Mouse (Mus musculus) adrenal gland, adult 2 months (tissue): ENCODE measurements around the gene Apaf1. TPM values are rescaled to one million over a fixed set of nuclear protein-coding genes. Genes with fewer than 3 reads are reported as not detected.

ENCODE experiments used
- DNase-seq: peaks from one replicate; pipeline ENCODE4 v3.0.0; 2021
- polyA plus RNA-seq: library from polyadenylated mRNA; depleted of rRNA; stranded (reverse); fragments of >200 nt; gene quantifications from 2 replicates; pipeline ENCODE4 v1.2.3, GENCODE M21; 2012; rRNA removed
- total RNA-seq, 2 experiments: library from RNA; stranded (reverse); gene quantifications; 2 replicates each; pipeline ENCODE4 v1.2.3; 2021

Gene Apaf1
- total and polyA plus RNA-seq, 3 experiments = 2.9 to 8.3 (median 3.5) TPM

GRCm38 (mm10) chr10:90974491-90974890 is 108.1 kb downstream of the Apaf1 start:
- DNase-seq = no peak

GRCm38 (mm10) chr10:90974084-90974483 is 108.5 kb downstream of the Apaf1 start:
- DNase-seq = no peak

- no peak for DNase-seq
These were observed 112.0 kb downstream of the Apaf1 start for GRCm38 (mm10) chr10:90970560-90970959.

GRCm38 (mm10) chr10:90969355-90970174 is 113.0 kb downstream of the Apaf1 start:
- DNase-seq = peak; percentile 33

GRCm38 (mm10) chr10:90968247-90968646 is 114.3 kb downstream of the Apaf1 start:
- no peak for DNase-seq

- DNase-seq = no peak
These were observed 115.7 kb downstream of the Apaf1 start for GRCm38 (mm10) chr10:90966821-90967220.

- DNase-seq = peak; percentile 34
These were observed 116.8 kb downstream of the Apaf1 start for GRCm38 (mm10) chr10:90965671-90966315.

GRCm38 (mm10) chr10:90964511-90964910 is 118.1 kb downstream of the Apaf1 start:
- no peak for DNase-seq

- no peak for DNase-seq
These were observed 122.2 kb downstream of the Apaf1 start for GRCm38 (mm10) chr10:90960374-90960773.

- no peak for DNase-seq
These were observed 128.7 kb downstream of the Apaf1 start for GRCm38 (mm10) chr10:90953821-90954220.

GRCm38 (mm10) chr10:90953103-90953709 is 129.4 kb downstream of the Apaf1 start:
- DNase-seq = no peak

GRCm38 (mm10) chr10:90947608-90948373 is 134.8 kb downstream of the Apaf1 start:
- no peak for DNase-seq

- no peak for DNase-seq
These were observed 135.5 kb downstream of the Apaf1 start for GRCm38 (mm10) chr10:90947043-90947442.

GRCm38 (mm10) chr10:90942001-90942700 is 140.4 kb downstream of the Apaf1 start:
- no peak for DNase-seq

- no peak for DNase-seq
These were observed 141.7 kb downstream of the Apaf1 start for GRCm38 (mm10) chr10:90940521-90941520.

Other genes starting within 250 kb of the Apaf1 start
- gene Ikbip, start 170 bp upstream of the Apaf1 start, total RNA-seq = 10 to 100 TPM; 33.1 to 43.7 TPM
- gene Ikbip, start 170 bp upstream of the Apaf1 start, polyA plus RNA-seq = 1.2 and 2.2 TPM in 2 replicates
- gene Slc25a3, start 41.3 kb upstream of the Apaf1 start, total RNA-seq = 1,000 to 10,000 TPM; 1,193 to 1,310 TPM
- gene Slc25a3, start 41.3 kb upstream of the Apaf1 start, polyA plus RNA-seq = 1,760 and 3,093 TPM in 2 replicates
- 10 to 100 TPM; 68.0 to 90.6 TPM for gene Tmpo, start 98.5 kb upstream of the Apaf1 start, total RNA-seq
- gene Tmpo, start 98.5 kb upstream of the Apaf1 start, polyA plus RNA-seq = 41.1 and 41.4 TPM in 2 replicates